Mouse (Mus musculus) inflammation-experienced regulatory T-cells, adult 6 months (primary cell): ENCODE data around the gene Gbe1. TPM values are rescaled to one million over a fixed set of nuclear protein-coding genes. Genes with fewer than 3 reads are reported as not detected.

Source experiments
- ATAC-seq: one replicate; pipeline ENCODE4 v1.8.0; 2017
- polyA plus RNA-seq, 3 experiments: library from polyadenylated mRNA; unstranded; fragments of 100-300 nt; shearing (Covaris generic); gene quantifications; one replicate each; pipeline ENCODE4 v1.2.1; 2017

The Gbe1 gene
- polyA plus RNA-seq, 3 experiments from 2014 or later, result 11.1 to 15.4 (median 14.5) TPM

DNA sequence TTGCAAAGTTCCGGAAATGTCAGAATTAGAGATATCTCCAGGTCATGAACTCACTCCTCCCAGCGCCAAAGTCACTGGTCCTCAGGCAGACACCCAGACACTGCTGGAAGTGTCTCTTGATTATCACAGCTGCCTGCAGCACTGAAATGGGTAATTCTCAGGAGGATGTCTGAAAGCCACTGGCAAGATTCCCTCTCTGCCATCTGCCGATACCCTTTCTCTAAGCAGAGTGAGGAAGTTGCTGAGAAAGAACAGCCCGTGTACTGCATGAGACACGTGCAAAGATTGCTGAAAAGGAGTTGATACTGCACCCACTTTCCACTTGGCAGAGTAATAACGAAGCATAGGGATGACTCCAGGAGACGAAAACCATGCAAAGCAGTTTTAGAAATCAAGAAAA, 272.2 kb downstream of the Gbe1 start:
- ATAC-seq, result no peak

DNA sequence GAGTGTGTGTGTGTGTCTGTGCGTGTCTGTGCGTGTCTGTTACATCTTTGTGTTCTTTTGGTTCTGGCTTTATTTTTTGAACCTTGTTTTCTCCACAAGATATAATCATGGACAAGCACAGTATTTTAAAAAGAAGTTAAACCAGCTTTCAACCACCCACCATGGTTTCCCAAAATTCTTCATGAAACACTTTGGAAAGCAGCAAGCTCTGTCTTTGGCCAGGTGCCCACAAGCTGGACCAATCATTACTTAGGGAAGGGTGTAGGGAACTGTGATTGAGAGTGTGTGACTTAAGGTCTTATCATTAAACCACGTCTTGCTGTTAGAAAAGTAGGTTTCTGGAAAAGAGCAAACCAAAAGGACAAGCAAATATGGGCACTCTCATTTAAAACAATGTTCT, 288.6 kb downstream of the Gbe1 start:
- no peak for ATAC-seq

DNA sequence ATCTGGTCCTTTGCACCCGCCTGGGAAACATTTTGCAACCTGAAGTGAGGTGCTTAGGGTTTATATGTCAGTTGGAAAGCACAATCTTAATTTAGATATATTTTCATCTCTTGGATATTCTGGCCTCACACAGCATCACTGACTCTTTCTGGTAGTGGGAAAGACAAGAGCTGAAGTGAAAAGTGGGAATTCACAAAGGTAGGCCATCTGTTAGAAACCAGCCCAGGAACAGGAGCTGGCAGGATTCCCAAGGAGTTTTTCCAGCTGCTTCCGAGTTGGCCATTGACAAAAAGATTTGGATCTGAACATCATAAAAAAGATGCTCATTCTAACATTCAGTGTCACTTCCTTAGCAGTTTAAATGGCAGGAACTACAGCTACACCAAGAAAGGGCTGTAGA, 294.6 kb downstream of the Gbe1 start:
- ATAC-seq, result no peak

DNA sequence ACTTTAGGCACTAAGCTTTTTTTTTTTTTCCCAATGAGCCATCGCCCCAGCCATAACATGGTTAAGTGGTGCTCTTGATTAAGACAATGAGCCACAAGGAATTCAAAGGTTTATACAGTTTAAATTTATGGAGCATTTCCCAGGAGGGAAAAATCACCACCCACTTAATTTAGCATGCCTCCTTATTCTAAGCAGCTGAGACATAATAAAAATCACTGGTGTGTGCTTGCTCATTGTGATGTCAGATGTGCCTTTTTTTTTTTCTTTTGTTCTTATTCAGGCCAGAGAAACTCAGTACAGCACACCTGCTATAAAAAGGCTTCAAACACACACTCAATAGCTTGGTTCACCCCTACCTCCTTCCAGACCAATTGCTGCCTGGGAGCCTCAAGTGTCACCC, 303.9 kb downstream of the Gbe1 start:
- no peak for ATAC-seq

DNA sequence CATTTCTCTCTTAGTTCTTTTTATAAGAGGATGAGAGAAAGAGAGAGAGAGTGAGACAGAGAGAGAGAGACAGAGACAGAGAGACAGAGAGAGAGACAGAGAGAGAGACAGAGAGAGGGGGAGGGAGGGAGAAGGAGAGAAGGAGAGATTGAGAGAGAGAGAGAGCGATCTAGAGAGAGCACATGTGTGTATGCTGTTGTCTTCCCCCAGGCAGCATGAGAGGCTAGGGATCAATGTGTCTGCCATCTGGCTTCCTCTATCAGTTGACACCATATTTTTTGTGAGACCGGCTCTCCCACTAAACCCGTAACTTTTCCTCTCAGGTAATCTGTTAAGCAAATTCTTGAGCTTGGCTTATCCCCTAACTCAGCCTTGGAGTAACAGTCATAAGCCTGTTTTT, 304.4 kb downstream of the Gbe1 start:
- no peak for ATAC-seq
